Mouse (Mus musculus) intestine, embryonic 15.5 days (tissue): ENCODE measurements around the gene Asap2. TPM values are rescaled to one million over a fixed set of nuclear protein-coding genes. Genes with fewer than 3 reads are reported as not detected.
"Not testable (repeated sequence)": the region's sequence is repeated elsewhere in the genome, so short reads cannot be mapped to it uniquely, and the experiment has no call there.

Experiments used
- ATAC-seq: fragments of 200-750 bp; cut with Nextera tagmentation; 2 replicates; pipeline ENCODE4 v1.8.0; 2017; ENCODE audit warnings: moderate TSS enrichment, moderate library complexity
- H3K27ac ChIP-seq: fragments of 300-500 bp; sonication (generic); 2 replicates; pipeline ENCODE4 v1.5.1; 2015; ENCODE audit warnings: mild to moderate bottlenecking, inconsistent platforms
- H3K27me3 ChIP-seq: fragments of 300-500 bp; sonication (generic); replicated peaks from 2 replicates; pipeline ENCODE4 v1.6.1; 2015; ENCODE audit warnings: inconsistent platforms
- H3K36me3 ChIP-seq: fragments of 300-500 bp; sonication (generic); 2 replicates; pipeline ENCODE4 v1.6.1; 2015; ENCODE audit warnings: inconsistent platforms
- H3K4me1 ChIP-seq: fragments of 300-500 bp; sonication (generic); replicated peaks from 2 replicates; pipeline ENCODE4 v1.6.1; 2015; ENCODE audit warnings: inconsistent platforms
- H3K4me2 ChIP-seq: fragments of 300-500 bp; sonication (generic); replicated peaks from 2 replicates; pipeline ENCODE4 v1.6.1; 2015; ENCODE audit warnings: mild to moderate bottlenecking, inconsistent platforms
- H3K4me3 ChIP-seq: fragments of 300-500 bp; sonication (generic); replicated peaks from 2 replicates; pipeline ENCODE4 v1.5.1; 2015; ENCODE audit warnings: inconsistent platforms
- H3K9ac ChIP-seq: fragments of 300-500 bp; sonication (generic); 2 replicates; pipeline ENCODE4 v1.6.1; 2015; ENCODE audit warnings: inconsistent platforms
- H3K9me3 ChIP-seq: fragments of 300-500 bp; sonication (generic); 2 replicates; pipeline ENCODE4 v1.6.1; 2016; ENCODE audit warnings: inconsistent platforms
- WGBS: fragments of 180-500 bp; shearing (Covaris S2); methylation state at CpG from one replicate; pipeline ENCODE4 v1.1.7; 2015; 5-methylcytosine and 5-hydroxymethylcytosine counted together
- polyA plus RNA-seq: library from polyadenylated mRNA; unstranded; fragments of >200 nt; fragmentation: Nextera tagmentation; extraction: Ambion mirVana; gene quantifications from 2 replicates; pipeline ENCODE4 v1.2.1, GENCODE M21; 2015

Asap2 gene
- 5.9 and 6.9 TPM in 2 replicates for polyA plus RNA-seq

DNA sequence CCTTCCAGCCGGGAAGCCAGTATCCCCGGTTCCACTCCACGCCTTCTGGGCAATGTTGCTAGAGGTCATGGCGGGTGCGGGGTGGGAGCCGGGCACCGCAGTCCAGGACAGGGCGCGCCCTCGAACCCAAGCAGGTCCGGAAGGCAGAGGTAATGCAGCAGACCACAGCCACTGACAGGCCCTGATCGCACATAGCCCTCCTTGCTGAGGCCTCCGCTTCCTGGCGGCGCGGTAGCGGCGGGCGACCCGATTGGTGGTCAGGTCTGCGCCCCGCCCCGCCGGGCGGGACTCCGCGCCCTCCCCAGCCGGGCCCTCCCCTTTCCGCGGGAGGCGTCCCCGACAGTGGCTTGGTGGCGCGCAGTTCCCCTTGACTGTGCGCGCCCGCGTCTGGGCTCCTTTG, at the start of gene Asap2:
Gene Asap2, plus strand, starts transcription at position 328 of the 400 bp plus-strand sequence.
- peak within 1 kb of the TSS; percentile 49 for H3K9ac ChIP-seq
- H3K36me3 ChIP-seq, H3K9me3 ChIP-seq, H3K27me3 ChIP-seq, H3K4me1 ChIP-seq, ATAC-seq, H3K27ac ChIP-seq: not testable (repeated sequence)
- WGBS, result under 1% methylated on average over 20 of the region's 38 CpGs
- peak within 1 kb of the TSS; percentile 50 for H3K4me3 ChIP-seq
- peak within 1 kb of the TSS; percentile 61 for H3K4me2 ChIP-seq

DNA sequence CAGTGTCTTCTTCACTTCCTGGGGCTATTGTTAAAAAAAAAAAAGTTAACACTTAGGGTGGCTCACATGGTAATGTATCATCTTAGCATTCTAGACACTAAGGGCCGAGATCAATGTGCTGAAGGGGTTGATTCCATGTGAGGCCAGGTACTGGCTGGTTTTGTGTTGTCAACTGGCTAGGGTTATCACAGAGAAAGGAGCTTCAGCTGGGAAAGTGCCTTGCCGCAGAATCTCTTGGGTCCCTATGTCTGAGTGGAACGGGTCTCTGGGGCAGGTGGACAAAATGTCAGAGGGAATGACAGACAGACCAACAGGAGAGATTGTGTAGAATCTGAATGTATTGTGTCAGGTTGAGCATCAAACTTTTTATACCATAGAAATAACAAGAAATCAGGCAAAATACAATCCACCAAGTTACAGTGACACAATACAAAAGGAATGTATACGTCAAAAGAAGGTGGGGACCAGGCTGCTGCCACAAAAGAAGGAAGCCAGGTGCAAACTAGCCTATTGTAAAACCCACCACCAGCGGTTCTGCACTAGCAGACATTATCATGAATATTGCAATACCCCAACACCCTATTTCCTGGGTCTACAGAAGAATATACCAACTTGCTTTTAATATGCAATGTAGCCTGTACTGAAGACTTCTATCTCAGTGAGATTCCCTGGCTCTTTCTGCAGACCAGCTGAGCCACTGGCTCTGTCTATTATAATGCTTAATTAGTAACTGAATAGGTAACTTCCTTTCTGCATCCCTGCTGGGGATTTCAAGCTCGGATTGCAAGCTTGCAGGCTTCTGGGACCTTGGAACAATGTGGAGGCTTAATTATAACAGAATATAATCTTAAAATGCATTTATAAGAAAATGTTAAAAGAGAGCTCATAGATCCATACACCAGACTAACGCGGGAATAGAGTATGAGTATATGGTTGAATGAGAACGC, 42.9 kb upstream of the Asap2 start:
- not testable (repeated sequence) for H3K27ac ChIP-seq, H3K4me3 ChIP-seq, ATAC-seq, H3K27me3 ChIP-seq, H3K4me2 ChIP-seq, H3K36me3 ChIP-seq, H3K9ac ChIP-seq, H3K4me1 ChIP-seq, H3K9me3 ChIP-seq
- WGBS, result 76% methylated on average over 9 of the region's 9 CpGs

DNA sequence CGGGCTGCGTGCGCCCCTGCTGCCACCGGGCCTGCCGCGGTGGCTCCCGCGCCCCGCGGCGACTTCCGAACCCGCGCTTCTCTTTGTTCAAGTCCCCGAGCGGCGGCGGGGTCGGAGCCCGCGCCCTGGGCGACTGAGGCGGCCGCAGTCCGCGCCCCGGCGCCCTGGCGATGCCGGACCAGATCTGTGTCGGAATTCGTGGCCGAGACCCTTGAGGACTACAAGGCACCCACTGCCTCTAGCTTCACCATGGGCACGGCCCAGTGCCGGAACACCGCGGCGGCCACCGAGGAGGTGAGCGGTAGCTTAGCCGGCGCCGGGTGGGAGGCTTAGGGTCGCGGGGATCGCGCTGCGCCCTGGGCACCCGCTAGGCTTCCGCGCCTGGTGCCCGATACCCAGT, 320 bp downstream of the Asap2 start:
- not testable (repeated sequence) for H3K4me1 ChIP-seq, H3K27me3 ChIP-seq, H3K36me3 ChIP-seq, H3K27ac ChIP-seq, ATAC-seq, H3K9me3 ChIP-seq
- peak overlapping the region; percentile 52 for H3K4me2 ChIP-seq
- under 1% methylated on average over 51 of the region's 52 CpGs for WGBS
- peak overlapping the region; percentile 49 for H3K9ac ChIP-seq
- H3K4me3 ChIP-seq, result peak overlapping the region; percentile 50

DNA sequence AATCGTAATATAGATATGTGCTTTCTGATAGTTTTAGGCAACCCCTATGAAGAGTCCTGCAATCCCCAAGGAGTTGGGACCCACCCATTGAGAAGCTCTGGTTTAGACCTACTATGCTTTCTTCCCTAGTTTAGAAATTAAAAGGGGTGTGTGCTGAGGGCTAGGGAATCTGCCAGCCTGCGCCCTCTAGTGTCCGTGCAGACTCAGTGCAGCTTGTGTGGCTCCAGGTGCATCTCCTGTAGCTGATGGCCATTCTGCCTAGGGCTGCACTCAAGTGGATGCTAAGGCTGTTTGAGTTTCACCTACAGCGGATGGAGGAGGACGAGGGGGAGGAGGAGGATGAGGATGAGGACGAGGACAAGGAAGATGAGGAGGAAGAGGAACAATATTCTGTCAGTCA, 40.6 kb downstream of the Asap2 start:
- not testable (repeated sequence) for H3K27me3 ChIP-seq, H3K4me1 ChIP-seq, H3K4me3 ChIP-seq, H3K9ac ChIP-seq, H3K36me3 ChIP-seq, H3K9me3 ChIP-seq, H3K4me2 ChIP-seq, ATAC-seq, H3K27ac ChIP-seq
- 52% methylated on average over 6 of the region's 6 CpGs for WGBS

DNA sequence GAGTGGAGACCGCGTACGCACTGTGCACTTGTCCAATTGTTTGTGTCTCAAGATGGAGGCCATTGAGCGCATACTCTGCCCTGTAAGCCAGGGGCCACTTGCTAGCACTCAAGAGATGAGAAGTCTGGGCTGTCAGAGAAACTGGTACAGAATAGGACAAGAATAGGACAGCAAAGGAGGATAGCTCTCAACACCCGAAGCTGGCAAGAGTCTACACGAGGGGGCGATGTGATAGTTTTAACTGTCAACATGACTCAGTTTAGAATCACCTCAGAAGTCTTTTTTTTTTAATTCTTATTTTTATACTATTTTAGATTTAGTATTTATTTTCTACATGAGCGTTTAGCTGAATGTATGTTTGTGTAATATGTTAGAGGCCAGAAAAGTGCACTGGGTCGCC, 56.5 kb downstream of the Asap2 start:
- not testable (repeated sequence) for H3K4me2 ChIP-seq, H3K9me3 ChIP-seq, H3K4me1 ChIP-seq, H3K27ac ChIP-seq, H3K9ac ChIP-seq, ATAC-seq, H3K4me3 ChIP-seq, H3K27me3 ChIP-seq, H3K36me3 ChIP-seq
- WGBS, result 93% methylated on average over 9 of the region's 9 CpGs

DNA sequence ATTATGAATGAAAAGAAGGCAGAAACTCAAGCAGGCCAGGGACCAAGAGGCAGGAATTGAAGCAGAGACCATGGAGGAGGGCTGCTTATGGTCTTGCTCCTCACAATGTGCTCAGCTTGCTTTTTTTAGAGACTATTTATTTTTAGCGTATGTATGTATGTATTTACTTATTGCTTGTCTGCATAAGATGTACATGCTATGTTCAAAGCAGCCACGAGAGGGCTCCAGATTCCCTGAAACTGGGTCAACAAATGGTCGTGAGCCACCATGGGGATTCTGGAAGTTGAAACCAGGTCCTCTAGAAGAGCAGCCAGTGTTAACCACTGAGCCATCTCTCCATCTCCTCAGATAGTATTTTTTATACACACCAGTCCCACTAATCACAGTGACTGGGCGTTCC, 85.5 kb downstream of the Asap2 start:
- H3K4me3 ChIP-seq, H3K27ac ChIP-seq, H3K4me2 ChIP-seq, H3K27me3 ChIP-seq, ATAC-seq, H3K9me3 ChIP-seq, H3K9ac ChIP-seq, H3K36me3 ChIP-seq, H3K4me1 ChIP-seq: not testable (repeated sequence)
- 22% methylated on average over 4 of the region's 4 CpGs for WGBS

DNA sequence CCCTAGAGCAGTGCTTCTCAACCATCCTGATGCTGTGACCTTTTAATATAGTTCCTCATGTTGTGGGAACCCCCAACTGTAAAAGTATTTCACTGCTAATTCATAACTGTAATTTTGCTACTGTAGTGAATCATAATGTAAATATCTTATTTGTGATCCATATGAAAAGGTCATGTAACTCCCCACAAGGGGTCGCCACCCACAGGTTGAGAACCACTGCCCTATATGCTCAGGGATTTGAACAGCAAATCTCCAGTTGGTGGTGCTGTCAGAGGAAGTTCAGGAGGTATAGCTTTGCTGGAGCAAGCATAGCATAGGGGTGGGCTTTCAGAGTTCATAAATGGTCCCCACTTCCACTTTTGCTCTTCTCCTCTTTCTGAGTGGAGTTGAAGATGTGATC, 99.9 kb downstream of the Asap2 start:
- 33% methylated on average over 1 of the region's 1 CpGs for WGBS
- ATAC-seq, H3K4me3 ChIP-seq, H3K27me3 ChIP-seq, H3K9me3 ChIP-seq, H3K27ac ChIP-seq, H3K36me3 ChIP-seq, H3K4me1 ChIP-seq, H3K4me2 ChIP-seq, H3K9ac ChIP-seq: not testable (repeated sequence)

DNA sequence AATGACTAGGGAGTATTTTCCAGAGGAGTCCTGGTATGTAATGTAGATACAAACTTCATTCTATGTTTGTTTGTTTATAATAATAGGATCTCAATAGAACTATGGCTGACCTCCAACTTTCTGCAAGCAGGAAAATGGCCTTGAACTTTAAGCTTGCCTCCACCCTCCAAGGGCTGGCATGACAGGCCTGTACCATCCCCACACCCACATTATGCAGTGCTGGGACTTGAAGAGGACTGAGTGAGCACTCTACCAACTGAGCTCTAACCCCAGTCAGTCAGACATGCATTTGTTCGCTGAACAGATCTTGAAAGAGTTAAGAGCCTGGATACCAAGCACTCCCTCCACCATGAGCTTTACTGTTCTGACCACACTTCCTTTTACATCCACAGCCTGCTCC, 102.2 kb downstream of the Asap2 start:
- WGBS, result 81% methylated on average over 1 of the region's 1 CpGs
- not testable (repeated sequence) for ATAC-seq

DNA sequence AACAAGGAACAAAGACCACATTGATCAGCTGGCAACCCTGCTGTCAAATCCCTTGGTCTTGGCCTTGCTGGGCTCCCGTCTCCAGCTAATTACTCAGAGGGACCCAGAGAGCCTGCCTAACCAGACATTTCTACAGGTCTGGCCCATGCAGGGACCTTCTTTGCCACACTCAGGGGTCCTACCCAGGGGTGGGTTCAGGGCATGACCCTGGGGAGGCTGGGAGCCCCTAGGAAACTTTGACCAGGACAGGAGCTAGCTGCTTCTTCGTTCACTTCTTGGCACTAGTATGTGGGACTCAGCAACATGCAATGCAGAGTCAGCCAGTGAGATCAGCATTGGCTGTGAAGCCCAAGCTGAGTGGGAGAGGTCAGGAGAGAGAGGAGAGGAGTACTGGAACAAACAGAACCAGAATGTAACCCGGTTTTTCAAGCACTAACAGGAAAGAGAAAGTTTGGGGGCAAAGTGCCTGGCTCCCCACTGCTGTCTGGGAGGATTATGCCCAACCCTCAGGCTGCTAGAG, 107.6 kb downstream of the Asap2 start:
- WGBS, result 56% methylated on average over 3 of the region's 3 CpGs

More for the DNA sequence above, 102.2 kb downstream of the Asap2 start:
- not testable (repeated sequence) for H3K36me3 ChIP-seq, H3K9me3 ChIP-seq, H3K9ac ChIP-seq, H3K4me3 ChIP-seq, H3K27ac ChIP-seq, H3K27me3 ChIP-seq, H3K4me2 ChIP-seq, H3K4me1 ChIP-seq

DNA sequence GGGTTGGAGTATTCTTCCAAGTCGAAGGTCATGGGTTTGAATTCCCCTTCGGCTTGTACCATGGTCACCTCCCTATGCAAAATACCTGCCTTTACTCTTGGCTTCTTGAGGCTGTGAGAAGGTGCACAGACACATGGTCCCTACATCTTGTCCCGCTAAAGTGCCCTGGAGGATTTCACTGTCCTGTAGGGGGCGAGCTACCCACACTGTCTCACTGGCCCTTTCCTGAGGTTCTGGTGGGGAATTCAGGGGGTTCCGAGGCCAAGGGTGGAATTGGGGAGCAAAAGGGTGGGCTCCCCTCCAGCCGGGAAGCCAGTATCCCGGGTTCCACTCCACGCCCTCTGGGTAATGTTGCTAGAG, 120.8 kb downstream of the Asap2 start:
- H3K27me3 ChIP-seq, H3K4me1 ChIP-seq, H3K27ac ChIP-seq, H3K9me3 ChIP-seq, H3K36me3 ChIP-seq: not testable (repeated sequence)
- peak overlapping the region; percentile 83 for H3K4me2 ChIP-seq
- peak; percentile 81 for ATAC-seq
- peak overlapping the region; percentile 78 for H3K9ac ChIP-seq
- 3% methylated on average over 8 of the region's 8 CpGs for WGBS
- H3K4me3 ChIP-seq, result peak overlapping the region; percentile 85

More for the DNA sequence above, 107.6 kb downstream of the Asap2 start:
- not testable (repeated sequence) for H3K27me3 ChIP-seq, H3K36me3 ChIP-seq, H3K4me2 ChIP-seq, H3K4me1 ChIP-seq, ATAC-seq, H3K27ac ChIP-seq, H3K4me3 ChIP-seq, H3K9me3 ChIP-seq, H3K9ac ChIP-seq

DNA sequence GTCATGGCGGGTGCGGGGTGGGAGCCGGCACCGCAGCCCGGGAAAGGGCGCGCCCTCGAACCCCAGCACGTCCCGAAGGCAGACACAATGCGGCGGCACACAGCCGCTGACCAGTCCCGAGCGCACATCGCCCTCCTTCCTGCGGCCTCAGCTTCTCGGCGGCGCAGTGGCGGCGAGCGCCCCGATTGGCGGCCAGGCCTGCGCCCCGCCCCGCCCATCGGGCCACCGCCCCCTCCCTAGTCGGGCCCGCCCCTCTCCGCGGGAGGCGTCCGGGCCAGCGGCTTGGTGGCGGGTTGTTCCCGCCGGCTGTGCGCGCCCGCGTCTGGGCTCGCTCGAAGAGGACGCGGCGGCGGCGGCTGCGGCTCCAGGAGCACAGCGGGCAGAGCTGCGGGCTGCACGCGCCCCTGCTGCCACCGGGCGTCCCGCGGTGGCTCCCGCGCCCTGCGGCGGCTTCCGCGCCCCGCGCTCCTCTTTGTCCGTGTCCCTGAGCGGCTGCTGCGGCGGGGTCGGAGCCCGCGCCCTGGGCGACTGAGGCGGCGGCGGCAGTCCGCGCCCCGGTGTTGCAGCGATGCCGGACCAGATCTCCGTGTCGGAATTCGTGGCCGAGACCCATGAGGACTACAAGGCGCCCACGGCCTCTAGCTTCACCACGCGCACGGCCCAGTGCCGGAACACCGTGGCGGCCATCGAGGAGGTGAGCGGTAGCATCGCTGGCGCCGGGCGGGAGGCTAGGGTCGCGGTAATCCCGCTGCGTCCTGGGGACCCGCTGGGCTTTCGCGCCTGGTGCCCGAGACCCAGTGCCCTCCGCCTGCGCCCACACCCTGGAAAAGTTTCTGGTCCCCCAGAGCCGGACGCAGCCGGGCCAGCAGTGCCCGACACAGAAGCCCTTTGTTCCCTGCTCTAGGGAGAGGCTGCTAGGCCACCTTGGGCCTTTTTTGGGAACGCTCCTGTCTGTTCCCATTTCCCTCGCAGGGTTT, 121.5 kb downstream of the Asap2 start:
- peak overlapping the region; percentile 73 for H3K27ac ChIP-seq
- peak overlapping the region; percentile 78 for H3K9ac ChIP-seq
- H3K27me3 ChIP-seq, result no peaks in the 10 kb centered on the region
- no peaks in the 10 kb centered on the region for H3K4me1 ChIP-seq
- peak overlapping the region; percentile 83 for H3K4me2 ChIP-seq
- H3K36me3 ChIP-seq, result no peaks in the 10 kb centered on the region
- peak overlapping the region; percentile 85 for H3K4me3 ChIP-seq
- peak; percentile 100 for ATAC-seq
- 0% methylated on average over 103 of the region's 118 CpGs for WGBS
- no peaks in the 10 kb centered on the region for H3K9me3 ChIP-seq

DNA sequence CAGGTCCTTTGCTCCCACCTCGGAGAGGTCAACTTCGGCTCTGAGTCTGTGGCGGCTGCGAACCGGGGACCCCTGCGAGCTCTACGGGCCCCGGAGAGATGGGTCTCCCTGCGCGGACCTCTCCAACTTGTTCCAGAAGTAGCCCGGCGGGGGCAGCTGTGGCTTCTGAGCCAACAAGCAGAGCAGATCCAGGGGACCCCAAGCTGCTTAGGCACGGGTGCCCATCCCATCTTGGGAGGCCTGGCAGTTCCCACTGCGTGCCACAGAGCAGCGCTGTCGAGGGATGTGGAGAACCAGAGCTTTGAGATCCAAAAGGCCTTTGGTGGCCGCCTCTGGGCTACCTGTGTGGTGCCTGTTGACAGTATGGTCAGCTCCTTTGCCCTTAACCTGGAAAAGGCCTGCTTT, 122.2 kb downstream of the Asap2 start:
- H3K9ac ChIP-seq, result peak overlapping the region; percentile 78
- no peaks in the 10 kb centered on the region for H3K27me3 ChIP-seq
- H3K36me3 ChIP-seq, result no peaks in the 10 kb centered on the region
- H3K27ac ChIP-seq, result peak overlapping the region; percentile 73; the same call in 1 of the 2 replicates
- peak; percentile 54 for ATAC-seq
- H3K4me2 ChIP-seq, result peak overlapping the region; percentile 83
- peak overlapping the region; percentile 85 for H3K4me3 ChIP-seq
- WGBS, result 0% methylated on average over 17 of the region's 17 CpGs
- no peaks in the 10 kb centered on the region for H3K9me3 ChIP-seq
- no peaks in the 10 kb centered on the region for H3K4me1 ChIP-seq
